Mouse (Mus musculus): ENCODE results near the gene Pcnx2.
A peak's percentile ranks its signal among the peaks of the same experiment; 100 is the strongest.

Gene Pcnx2

GRCm38 (mm10) chr8:125816742-125817141 is 81.4 kb downstream of the Pcnx2 start:
- no peak for DNase-seq

- no peak for DNase-seq
These were observed 89.3 kb downstream of the Pcnx2 start for GRCm38 (mm10) chr8:125808826-125809225.

- DNase-seq = no peak
These were observed 90.2 kb downstream of the Pcnx2 start for GRCm38 (mm10) chr8:125807905-125808310.

GRCm38 (mm10) chr8:125806459-125806858 is 91.7 kb downstream of the Pcnx2 start:
- DNase-seq = no peak

- no peak for DNase-seq
These were observed 101.1 kb downstream of the Pcnx2 start for GRCm38 (mm10) chr8:125796970-125797369.

- no peak for DNase-seq
These were observed 102.8 kb downstream of the Pcnx2 start for GRCm38 (mm10) chr8:125795341-125795740.

GRCm38 (mm10) chr8:125792816-125793455 is 105.2 kb downstream of the Pcnx2 start:
- DNase-seq = no peak

GRCm38 (mm10) chr8:125786886-125787285 is 111.2 kb downstream of the Pcnx2 start:
- no peak for DNase-seq

GRCm38 (mm10) chr8:125782161-125782560 is 116.0 kb downstream of the Pcnx2 start:
- DNase-seq = no peak

- no peak for DNase-seq
These were observed 118.5 kb downstream of the Pcnx2 start for GRCm38 (mm10) chr8:125779656-125780055.

GRCm38 (mm10) chr8:125778919-125779318 is 119.2 kb downstream of the Pcnx2 start:
- no peak for DNase-seq

GRCm38 (mm10) chr8:125777478-125778164 is 120.5 kb downstream of the Pcnx2 start:
- no peak for DNase-seq

GRCm38 (mm10) chr8:125776800-125777199 is 121.3 kb downstream of the Pcnx2 start:
- DNase-seq = no peak

GRCm38 (mm10) chr8:125776314-125776713 is 121.8 kb downstream of the Pcnx2 start:
- DNase-seq = no peak

GRCm38 (mm10) chr8:125775031-125775430 is 123.1 kb downstream of the Pcnx2 start:
- no peak for DNase-seq

GRCm38 (mm10) chr8:125773281-125773803 is 124.8 kb downstream of the Pcnx2 start:
- DNase-seq = no peak

- no peak for DNase-seq
These were observed 125.8 kb downstream of the Pcnx2 start for GRCm38 (mm10) chr8:125772300-125772699.

GRCm38 (mm10) chr8:125768079-125768478 is 130.0 kb downstream of the Pcnx2 start:
- DNase-seq = no peak

GRCm38 (mm10) chr8:125763066-125763786 is 134.9 kb downstream of the Pcnx2 start:
- no peak for DNase-seq

GRCm38 (mm10) chr8:125759022-125759421 is 139.1 kb downstream of the Pcnx2 start:
- peak; percentile 65 for DNase-seq

GRCm38 (mm10) chr8:125757106-125757496 is 141.0 kb downstream of the Pcnx2 start:
- no peak for DNase-seq

- DNase-seq = no peak
These were observed 141.6 kb downstream of the Pcnx2 start for GRCm38 (mm10) chr8:125756391-125757105.

GRCm38 (mm10) chr8:125755896-125756295 is 142.2 kb downstream of the Pcnx2 start:
- DNase-seq = no peak

All from thymus, postnatal 25 days (tissue).